Mouse (Mus musculus): Measurements from ENCODE around the gene Lexm. TPM values are rescaled to one million over a fixed set of nuclear protein-coding genes. Genes with fewer than 3 reads are reported as not detected.

The Lexm gene
- not detected in 2 replicates for polyA plus RNA-seq (2015; fragmentation: Nextera tagmentation; extraction: Ambion mirVana)

GRCm38 (mm10) chr4:106617056-106617455 is at the start of gene Lexm:
TSS of gene Lexm (minus strand) at chr4:106617241.
- H3K4me2 ChIP-seq (ENCODE audit: low read length), result peak within 1 kb of the TSS; percentile 39
- no peaks in the 10 kb centered on the region for H3K9me3 ChIP-seq (ENCODE audit: control insufficient read depth, low read length)
- H3K27me3 ChIP-seq (replicated peaks; ENCODE audit: control insufficient read depth, insufficient read depth, low read length), result 0 out of 2 replicates have a peak, but pooled peaks cover 2% of the 10 kb centered on the region
- H3K27ac ChIP-seq (ENCODE audit: low read length), result no peak within 1 kb of the TSS
- no peaks in the 10 kb centered on the region for H3K36me3 ChIP-seq (ENCODE audit: control insufficient read depth, insufficient read depth)
- ATAC-seq, result 0 out of 2 replicates have a peak, but pooled peaks have one; percentile 21
- WGBS, result 2% methylated on average over 18 of the region's 19 CpGs
- H3K4me3 ChIP-seq (replicated peaks; ENCODE audit: low read length), result peak within 1 kb of the TSS; percentile 4; the same call in 1 of the 2 replicates
- no peak within 1 kb of the TSS; the same call in 1 of the 2 replicates for H3K9ac ChIP-seq (replicated peaks; ENCODE audit: low read depth, low read length)
- peaks cover 10% of the 10 kb centered on the region for H3K4me1 ChIP-seq (replicated peaks; ENCODE audit: control insufficient read depth, insufficient read depth, low read length)

- H3K4me1 ChIP-seq (replicated peaks; ENCODE audit: control insufficient read depth, insufficient read depth, low read length), result no peaks in the 10 kb centered on the region
- no peak overlapping the region for H3K4me2 ChIP-seq (ENCODE audit: low read length)
- WGBS, result 96% methylated on average over 2 of the region's 2 CpGs
- no peak overlapping the region for H3K27ac ChIP-seq (ENCODE audit: low read length)
- ATAC-seq, result no peak
- no peaks in the 10 kb centered on the region for H3K27me3 ChIP-seq (replicated peaks; ENCODE audit: control insufficient read depth, insufficient read depth, low read length)
- H3K9me3 ChIP-seq (ENCODE audit: control insufficient read depth, low read length), result no peaks in the 10 kb centered on the region
- H3K36me3 ChIP-seq (ENCODE audit: control insufficient read depth, insufficient read depth), result peaks cover 31% of the 10 kb centered on the region
- H3K4me3 ChIP-seq (replicated peaks; ENCODE audit: low read length), result no peak overlapping the region
- H3K9ac ChIP-seq (replicated peaks; ENCODE audit: low read depth, low read length), result no peak overlapping the region
Measured at GRCm38 (mm10) chr4:106666546-106666945, 49.5 kb upstream of the Lexm start.

- H3K27ac ChIP-seq (ENCODE audit: low read length), result no peak overlapping the region
- H3K9me3 ChIP-seq (ENCODE audit: control insufficient read depth, low read length), result no peaks in the 10 kb centered on the region
- WGBS, result 94% methylated on average over 10 of the region's 10 CpGs
- no peak overlapping the region for H3K4me2 ChIP-seq (ENCODE audit: low read length)
- H3K4me3 ChIP-seq (replicated peaks; ENCODE audit: low read length), result no peak overlapping the region
- H3K9ac ChIP-seq (replicated peaks; ENCODE audit: low read depth, low read length), result no peak overlapping the region
- peaks cover 28% of the 10 kb centered on the region for H3K36me3 ChIP-seq (ENCODE audit: control insufficient read depth, insufficient read depth)
- no peak for ATAC-seq
- H3K4me1 ChIP-seq (replicated peaks; ENCODE audit: control insufficient read depth, insufficient read depth, low read length), result no peaks in the 10 kb centered on the region
- no peaks in the 10 kb centered on the region for H3K27me3 ChIP-seq (replicated peaks; ENCODE audit: control insufficient read depth, insufficient read depth, low read length)
Measured at GRCm38 (mm10) chr4:106665673-106666072, 48.6 kb upstream of the Lexm start.

DNA sequence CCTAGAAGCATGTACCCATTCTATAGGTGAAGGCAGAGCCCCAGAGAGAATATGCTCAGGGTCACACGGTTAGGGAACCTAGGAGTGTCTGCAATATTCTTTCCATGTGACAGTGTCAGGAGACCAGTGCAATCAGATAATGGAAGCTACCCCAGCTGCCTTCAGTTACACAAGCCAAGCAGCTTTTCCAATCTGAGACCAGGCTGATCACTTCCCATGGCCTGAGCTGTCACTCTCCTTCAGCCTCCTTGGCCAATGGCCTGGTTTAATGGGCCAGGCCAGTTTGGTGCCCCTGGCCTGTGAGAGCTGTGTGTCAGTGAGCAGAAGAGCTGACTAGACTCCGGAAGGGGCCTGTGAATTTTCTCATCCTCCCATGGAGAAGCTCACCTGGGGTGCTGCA is 48.2 kb upstream of the Lexm start:
- Histone ChIP-seq H3K4me1 (replicated peaks; ENCODE audit: control insufficient read depth, insufficient read depth, low read length) (no peaks in the 10 kb centered on the region), H3K36me3 (ENCODE audit: control insufficient read depth, insufficient read depth) (peaks cover 25% of the 10 kb centered on the region), H3K9me3 (ENCODE audit: control insufficient read depth, low read length) (no peaks in the 10 kb centered on the region), H3K27ac (ENCODE audit: low read length) (no peak overlapping the region), H3K9ac (replicated peaks; ENCODE audit: low read depth, low read length) (no peak overlapping the region), H3K4me3 (replicated peaks; ENCODE audit: low read length) (no peak overlapping the region), H3K4me2 (ENCODE audit: low read length) (no peak overlapping the region), H3K27me3 (replicated peaks; ENCODE audit: control insufficient read depth, insufficient read depth, low read length) (no peaks in the 10 kb centered on the region)
- WGBS, result 96% methylated on average over 2 of the region's 2 CpGs
- ATAC-seq, result no peak

- no peak overlapping the region for H3K4me2 ChIP-seq (ENCODE audit: low read length)
- no peak overlapping the region for H3K9ac ChIP-seq (replicated peaks; ENCODE audit: low read depth, low read length)
- H3K27me3 ChIP-seq (replicated peaks; ENCODE audit: control insufficient read depth, insufficient read depth, low read length), result no peaks in the 10 kb centered on the region
- H3K36me3 ChIP-seq (ENCODE audit: control insufficient read depth, insufficient read depth), result peaks cover 19% of the 10 kb centered on the region
- H3K4me3 ChIP-seq (replicated peaks; ENCODE audit: low read length), result no peak overlapping the region
- no peak overlapping the region for H3K27ac ChIP-seq (ENCODE audit: low read length)
- no peak for ATAC-seq
- no peaks in the 10 kb centered on the region for H3K9me3 ChIP-seq (ENCODE audit: control insufficient read depth, low read length)
- 91% methylated on average over 6 of the region's 6 CpGs for WGBS
- H3K4me1 ChIP-seq (replicated peaks; ENCODE audit: control insufficient read depth, insufficient read depth, low read length), result no peaks in the 10 kb centered on the region
Measured at GRCm38 (mm10) chr4:106664697-106665096, 47.7 kb upstream of the Lexm start.

DNA sequence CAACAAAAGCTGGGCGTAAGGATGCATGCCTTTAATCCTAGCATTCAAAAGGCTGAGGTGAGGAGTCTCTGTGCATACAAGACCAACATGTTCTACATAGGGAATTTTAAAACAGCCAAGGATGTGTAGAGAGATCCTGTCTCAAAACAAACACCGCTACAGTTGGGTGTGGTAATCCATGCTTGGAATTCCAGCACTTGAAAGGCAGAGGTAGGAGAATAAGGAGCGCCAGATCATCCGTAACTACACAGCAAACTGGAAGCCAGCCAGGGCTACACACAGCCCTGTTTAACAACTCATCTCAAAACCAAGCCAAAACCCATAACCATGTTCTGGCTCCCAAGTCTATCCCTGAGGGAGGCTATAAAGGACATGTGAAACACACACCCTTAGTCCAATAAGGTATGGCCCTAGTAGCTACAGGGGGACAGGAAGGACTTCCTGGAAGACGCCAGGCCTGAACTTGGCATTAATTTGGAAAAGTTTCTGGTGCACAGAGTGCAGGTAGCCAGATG is 47.0 kb upstream of the Lexm start:
- no peaks in the 10 kb centered on the region for H3K9me3 ChIP-seq (ENCODE audit: control insufficient read depth, low read length)
- no peak overlapping the region for H3K4me2 ChIP-seq (ENCODE audit: low read length)
- H3K27me3 ChIP-seq (replicated peaks; ENCODE audit: control insufficient read depth, insufficient read depth, low read length), result no peaks in the 10 kb centered on the region
- WGBS, result 91% methylated on average over 5 of the region's 5 CpGs
- H3K9ac ChIP-seq (replicated peaks; ENCODE audit: low read depth, low read length), result no peak overlapping the region
- no peak overlapping the region for H3K27ac ChIP-seq (ENCODE audit: low read length)
- H3K4me1 ChIP-seq (replicated peaks; ENCODE audit: control insufficient read depth, insufficient read depth, low read length), result no peaks in the 10 kb centered on the region
- no peak overlapping the region for H3K4me3 ChIP-seq (replicated peaks; ENCODE audit: low read length)
- peaks cover 16% of the 10 kb centered on the region for H3K36me3 ChIP-seq (ENCODE audit: control insufficient read depth, insufficient read depth)
- ATAC-seq, result no peak

- ATAC-seq, result no peak
- Histone ChIP-seq H3K27me3 (replicated peaks; ENCODE audit: control insufficient read depth, insufficient read depth, low read length) (no peaks in the 10 kb centered on the region), H3K9ac (replicated peaks; ENCODE audit: low read depth, low read length) (no peak overlapping the region), H3K4me2 (ENCODE audit: low read length) (no peak overlapping the region), H3K4me3 (replicated peaks; ENCODE audit: low read length) (no peak overlapping the region), H3K4me1 (replicated peaks; ENCODE audit: control insufficient read depth, insufficient read depth, low read length) (peaks cover 7% of the 10 kb centered on the region), H3K27ac (ENCODE audit: low read length) (no peak overlapping the region), H3K36me3 (ENCODE audit: control insufficient read depth, insufficient read depth) (no peaks in the 10 kb centered on the region), H3K9me3 (ENCODE audit: control insufficient read depth, low read length) (no peaks in the 10 kb centered on the region)
- 93% methylated on average over 10 of the region's 10 CpGs for WGBS
Measured at GRCm38 (mm10) chr4:106655681-106656080, 38.6 kb upstream of the Lexm start.

GRCm38 (mm10) chr4:106653051-106653450 is 36.0 kb upstream of the Lexm start:
- Histone ChIP-seq H3K9me3 (ENCODE audit: control insufficient read depth, low read length) (no peaks in the 10 kb centered on the region), H3K4me2 (ENCODE audit: low read length) (no peak overlapping the region), H3K27ac (ENCODE audit: low read length) (no peak overlapping the region), H3K36me3 (ENCODE audit: control insufficient read depth, insufficient read depth) (no peaks in the 10 kb centered on the region), H3K9ac (replicated peaks; ENCODE audit: low read depth, low read length) (no peak overlapping the region), H3K27me3 (replicated peaks; ENCODE audit: control insufficient read depth, insufficient read depth, low read length) (peaks cover 5% of the 10 kb centered on the region; the same call in 1 of the 2 replicates), H3K4me1 (replicated peaks; ENCODE audit: control insufficient read depth, insufficient read depth, low read length) (peaks cover 7% of the 10 kb centered on the region), H3K4me3 (replicated peaks; ENCODE audit: low read length) (no peak overlapping the region)
- WGBS, result 93% methylated on average over 15 of the region's 15 CpGs
- ATAC-seq, result no peak

GRCm38 (mm10) chr4:106652546-106652945 is 35.5 kb upstream of the Lexm start:
- H3K27me3 ChIP-seq (replicated peaks; ENCODE audit: control insufficient read depth, insufficient read depth, low read length), result peaks cover 5% of the 10 kb centered on the region; the same call in 1 of the 2 replicates
- no peak for ATAC-seq
- no peaks in the 10 kb centered on the region for H3K36me3 ChIP-seq (ENCODE audit: control insufficient read depth, insufficient read depth)
- H3K4me1 ChIP-seq (replicated peaks; ENCODE audit: control insufficient read depth, insufficient read depth, low read length), result peaks cover 7% of the 10 kb centered on the region
- no peak overlapping the region for H3K27ac ChIP-seq (ENCODE audit: low read length)
- H3K9ac ChIP-seq (replicated peaks; ENCODE audit: low read depth, low read length), result no peak overlapping the region
- 95% methylated on average over 3 of the region's 3 CpGs for WGBS
- no peaks in the 10 kb centered on the region for H3K9me3 ChIP-seq (ENCODE audit: control insufficient read depth, low read length)
- H3K4me2 ChIP-seq (ENCODE audit: low read length), result no peak overlapping the region
- no peak overlapping the region for H3K4me3 ChIP-seq (replicated peaks; ENCODE audit: low read length)

Data from forebrain, embryonic 16.5 days (tissue).